Mouse (Mus musculus): ENCODE data around the gene Kcnk10. TPM values are rescaled to one million over a fixed set of nuclear protein-coding genes. Genes with fewer than 3 reads are reported as not detected.

Kcnk10 gene
- polyA plus RNA-seq (2015; fragmentation: Nextera tagmentation; extraction: Ambion mirVana): 27.9 and 30.8 TPM in 2 replicates

DNA sequence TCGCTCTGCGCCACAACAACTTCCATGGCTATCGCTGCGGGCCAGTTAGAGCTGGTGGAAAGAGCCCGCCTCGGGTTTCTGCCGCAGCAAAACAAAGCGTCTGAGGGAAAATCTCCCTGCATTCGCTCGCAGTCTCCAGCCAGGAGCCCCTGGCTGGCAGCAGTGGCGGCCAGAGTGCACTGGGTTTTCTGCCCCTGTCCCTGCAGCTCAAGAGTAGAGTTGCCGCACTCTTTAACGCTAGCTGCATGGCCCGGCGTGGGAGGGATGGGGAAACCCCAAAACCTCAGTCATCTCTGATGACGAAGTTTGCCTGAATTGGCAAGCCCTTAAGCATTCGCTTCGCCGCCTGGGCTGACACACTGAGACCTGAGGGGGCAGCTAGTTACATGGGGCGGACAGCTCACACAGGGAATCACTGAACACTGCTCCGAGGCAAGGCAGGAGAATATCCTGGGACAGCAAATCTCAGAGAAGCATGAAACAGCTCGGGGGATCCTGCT lies at the start of gene Kcnk10:
Kcnk10 (minus strand) TSS at position 450 of the 500 bp plus-strand sequence.

DNA sequence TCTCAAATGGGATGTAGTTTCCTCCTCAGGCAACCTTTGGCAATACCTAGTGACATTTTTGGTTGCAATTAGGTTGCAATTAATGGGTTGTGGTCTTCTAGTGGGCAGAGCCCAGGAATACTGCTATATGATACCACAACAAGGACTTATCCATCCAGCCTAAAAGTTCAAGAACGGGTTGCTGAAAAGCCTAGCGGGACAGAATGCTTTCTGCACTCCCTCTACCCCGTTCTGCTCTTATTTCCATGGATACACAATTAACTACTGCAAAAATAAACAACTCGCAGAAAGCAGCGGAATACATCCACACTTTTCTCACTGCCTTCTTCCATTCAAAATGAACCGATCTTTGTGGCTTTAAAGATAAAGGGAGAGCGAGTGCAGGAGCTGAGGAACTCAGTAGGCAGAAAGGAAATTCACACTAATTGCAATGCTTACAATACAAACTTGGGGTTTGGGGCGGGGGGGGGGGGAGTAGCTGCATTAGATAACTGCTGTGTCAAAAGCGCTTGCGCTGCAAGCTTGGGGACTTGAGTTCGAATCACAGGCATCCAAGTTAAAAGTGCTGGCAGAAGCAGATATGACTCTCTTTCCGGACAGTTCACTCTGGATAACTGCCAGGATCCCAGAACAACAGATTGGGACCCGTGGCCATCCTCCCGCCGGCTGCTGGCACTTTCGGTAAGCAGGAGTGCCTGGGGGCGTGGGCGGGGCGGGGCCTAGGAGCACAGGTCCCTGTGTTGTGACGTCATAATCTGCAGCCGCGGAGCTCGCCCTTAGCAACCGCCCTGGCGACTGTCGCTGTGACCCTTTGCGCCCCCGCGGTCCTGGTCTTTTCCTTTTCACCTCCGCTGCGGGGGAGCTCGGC lies 49.5 kb upstream of the Kcnk10 start, which contains the start of gene Spata7:
Spata7 (plus strand) TSS at position 766 of the 868 bp plus-strand sequence.

Other genes starting within 250 kb of the Kcnk10 start
- 28.6 and 30.8 TPM in 2 replicates for gene Spata7, start 49.8 kb upstream of the Kcnk10 start, polyA plus RNA-seq (2015; fragmentation: Nextera tagmentation; extraction: Ambion mirVana)
- gene Ptpn21, start 159.1 kb upstream of the Kcnk10 start, polyA plus RNA-seq (2015; fragmentation: Nextera tagmentation; extraction: Ambion mirVana): 2.8 and 3.7 TPM in 2 replicates
- gene Zc3h14, start 168.7 kb upstream of the Kcnk10 start, polyA plus RNA-seq (2015; fragmentation: Nextera tagmentation; extraction: Ambion mirVana): 85.2 and 90.7 TPM in 2 replicates

Measured in neural tube, postnatal 0 days (tissue).